Mouse (Mus musculus) heart, postnatal 0 days (tissue): ENCODE data around the gene Tbc1d23.

Source experiments
- CTCF ChIP-seq: IDR thresholded peaks from 2 replicates; pipeline ENCODE4 v1.5.1; 2016; ENCODE audit warnings: antibody characterized with exemption, control low read depth, low read depth
- EP300 ChIP-seq: IDR thresholded peaks from 2 replicates; pipeline ENCODE4 v1.6.1; 2016; ENCODE audit warnings: antibody characterized with exemption, low read depth

GRCm38 (mm10) chr16:57177254-57177653, 54.0 kb downstream of the Tbc1d23 start:
- TF ChIP-seq CTCF, result peak; percentile 61
- TF ChIP-seq EP300, result no peak
